Mouse (Mus musculus): ENCODE data around the gene Txk. TPM values are rescaled to one million over a fixed set of nuclear protein-coding genes. Genes with fewer than 3 reads are reported as not detected.

Gene Txk
- 4.3 TPM for polyA plus RNA-seq (2014; fragmentation: Illumina TruSeq; extraction: RNeasy Lipid Tissue Mini Kit (QIAGEN cat#74804); ENCODE audit: low read depth, low replicate concordance)

GRCm38 (mm10) chr5:72752585-72752984, at the start of gene Txk:
Txk (minus strand) TSS chr5:72752777.

DNA sequence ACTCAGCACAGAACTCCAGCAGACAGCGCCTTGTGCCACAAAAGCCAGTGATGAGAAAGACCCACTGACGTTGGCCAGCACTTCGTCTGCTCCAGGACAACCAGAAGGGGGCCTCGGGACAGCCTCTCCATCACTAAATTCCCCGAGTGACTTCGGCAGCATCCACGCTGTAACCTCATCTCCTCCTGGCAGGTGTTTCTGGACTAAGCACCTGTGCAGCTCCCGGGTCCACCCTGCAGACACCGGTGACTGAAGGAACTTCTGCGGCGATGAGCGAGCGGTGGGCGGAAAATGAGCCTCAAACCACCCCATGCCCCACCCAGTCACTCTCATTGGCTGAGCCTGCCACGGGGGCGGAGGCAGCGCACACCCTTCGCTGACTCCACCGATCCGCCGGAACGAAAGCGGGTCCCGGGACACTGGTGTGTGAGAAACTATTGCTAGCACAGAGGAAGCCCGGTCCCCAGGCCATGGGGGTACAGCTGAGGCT, 105.1 kb downstream of the Txk start, which contains the start of gene Nipal1:
Gene Nipal1, plus strand, starts transcription at position 378 of the 490 bp plus-strand sequence.

Other genes starting within 250 kb of the Txk start
- 31.5 TPM for gene Corin, start 248.3 kb downstream of the Txk start, polyA plus RNA-seq (2014; fragmentation: Illumina TruSeq; extraction: RNeasy Lipid Tissue Mini Kit (QIAGEN cat#74804); ENCODE audit: low read depth, low replicate concordance)
- gene Nfxl1, start 193.1 kb downstream of the Txk start, polyA plus RNA-seq (2014; fragmentation: Illumina TruSeq; extraction: RNeasy Lipid Tissue Mini Kit (QIAGEN cat#74804); ENCODE audit: low read depth, low replicate concordance) = 27.8 TPM
- not detected for gene Zar1, start 171.5 kb downstream of the Txk start, polyA plus RNA-seq (2014; fragmentation: Illumina TruSeq; extraction: RNeasy Lipid Tissue Mini Kit (QIAGEN cat#74804); ENCODE audit: low read depth, low replicate concordance)
- gene Gm5868, start 165.2 kb downstream of the Txk start, polyA plus RNA-seq (2014; fragmentation: Illumina TruSeq; extraction: RNeasy Lipid Tissue Mini Kit (QIAGEN cat#74804); ENCODE audit: low read depth, low replicate concordance) = not detected
- 2.0 TPM for gene Cnga1, start 108.5 kb downstream of the Txk start, polyA plus RNA-seq (2014; fragmentation: Illumina TruSeq; extraction: RNeasy Lipid Tissue Mini Kit (QIAGEN cat#74804); ENCODE audit: low read depth, low replicate concordance)
- gene Nipal1, start 105.0 kb downstream of the Txk start, polyA plus RNA-seq (2014; fragmentation: Illumina TruSeq; extraction: RNeasy Lipid Tissue Mini Kit (QIAGEN cat#74804); ENCODE audit: low read depth, low replicate concordance) = 1.2 TPM
- 1.7 TPM for gene Tec, start 115.7 kb upstream of the Txk start, polyA plus RNA-seq (2014; fragmentation: Illumina TruSeq; extraction: RNeasy Lipid Tissue Mini Kit (QIAGEN cat#74804); ENCODE audit: low read depth, low replicate concordance)
- gene Slain2, start 161.5 kb upstream of the Txk start, polyA plus RNA-seq (2014; fragmentation: Illumina TruSeq; extraction: RNeasy Lipid Tissue Mini Kit (QIAGEN cat#74804); ENCODE audit: low read depth, low replicate concordance) = 626 TPM
- gene Gm10135, start 221.9 kb upstream of the Txk start, polyA plus RNA-seq (2014; fragmentation: Illumina TruSeq; extraction: RNeasy Lipid Tissue Mini Kit (QIAGEN cat#74804); ENCODE audit: low read depth, low replicate concordance) = not detected

Measured in testis, adult 10 weeks (tissue).